Mouse (Mus musculus) CD4-positive, CD25-positive, alpha-beta regulatory T cell, adult 4 months (primary cell): ENCODE results near the gene Cltc. TPM values are rescaled to one million over a fixed set of nuclear protein-coding genes. Genes with fewer than 3 reads are reported as not detected.
"Not testable (repeated sequence)": the region's sequence is repeated elsewhere in the genome, so short reads cannot be mapped to it uniquely, and the experiment has no call there.

Experiments
- ATAC-seq: one replicate; pipeline ENCODE4 v1.8.0; 2017
- polyA plus RNA-seq, 2 experiments: library from polyadenylated mRNA; unstranded; fragments of 100-300 nt; shearing (Covaris generic); gene quantifications; one replicate each; pipeline ENCODE4 v1.2.1; 2017

Gene Cltc
- polyA plus RNA-seq, result 10 to 100 TPM; 80.2 to 87.2 TPM

DNA sequence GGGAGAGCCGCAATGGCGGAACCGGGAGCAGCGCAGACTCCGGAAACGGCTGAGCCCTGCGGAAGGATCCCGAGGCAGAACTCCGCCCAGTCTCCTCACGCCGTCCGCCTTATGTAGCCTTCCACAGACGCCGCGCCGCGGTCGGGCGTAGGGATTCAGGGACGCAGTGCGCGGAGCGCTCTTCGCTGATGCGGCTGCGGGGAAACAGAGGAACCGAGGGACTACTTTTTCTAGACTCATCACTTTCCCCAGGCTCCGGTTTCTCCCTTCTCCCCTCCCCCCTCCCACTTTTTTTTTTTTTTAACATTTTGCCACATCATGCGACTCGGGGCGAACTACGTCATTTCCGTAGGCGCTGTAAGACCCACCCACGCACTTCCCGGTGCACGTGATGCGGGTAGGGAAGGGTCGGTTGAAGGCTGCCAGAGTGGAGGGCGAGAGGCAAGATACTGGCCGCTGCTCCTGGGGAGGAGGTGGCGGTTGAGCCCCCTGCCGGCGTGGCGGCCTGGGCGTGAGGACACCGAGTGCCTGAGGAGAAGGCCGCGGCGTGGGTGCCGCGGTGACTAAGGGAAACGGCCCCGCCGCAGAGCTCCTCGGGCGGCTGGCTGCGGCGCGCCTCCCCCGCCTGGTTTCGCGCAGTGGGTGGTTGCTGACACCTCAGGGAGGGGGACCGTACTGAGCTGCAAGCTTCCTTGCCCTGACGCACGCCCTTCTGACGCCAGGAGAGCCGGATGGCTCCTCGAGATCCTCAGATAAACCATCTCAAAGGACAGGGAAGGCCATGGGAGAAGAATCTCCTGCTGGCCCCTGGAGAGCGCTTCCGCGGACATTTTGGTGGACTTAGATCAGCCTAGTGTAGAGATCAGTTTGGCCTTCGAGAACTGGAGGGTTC, at the start of gene Cltc:
Cltc (minus strand) TSS at position 86 of the 892 bp plus-strand sequence.
- ATAC-seq, result peak; percentile 84

DNA sequence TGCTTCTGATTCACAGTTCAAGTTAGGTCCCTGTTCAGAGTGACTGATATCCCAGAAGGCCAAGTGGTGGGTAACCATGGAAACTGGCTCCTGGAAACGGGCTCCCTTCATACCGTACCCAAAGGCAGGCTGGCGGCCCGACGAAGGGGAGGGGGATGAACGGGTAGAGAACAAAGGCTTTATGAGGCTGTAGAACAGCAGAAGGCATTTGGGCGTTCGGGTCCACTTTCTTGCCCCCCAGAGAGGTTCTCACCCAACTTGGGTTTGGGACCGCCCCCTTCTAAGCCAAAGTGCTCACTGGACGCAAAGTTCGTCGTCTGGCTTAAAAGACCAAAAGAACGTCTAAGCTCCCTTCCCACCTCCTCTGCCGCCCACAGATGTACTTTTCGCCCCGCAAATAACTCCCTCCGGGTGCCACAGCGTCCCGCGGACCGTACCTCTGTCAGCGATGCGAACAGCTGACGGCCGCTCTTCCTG, 49.7 kb upstream of the Cltc start:
- peak; percentile 39 for ATAC-seq

DNA sequence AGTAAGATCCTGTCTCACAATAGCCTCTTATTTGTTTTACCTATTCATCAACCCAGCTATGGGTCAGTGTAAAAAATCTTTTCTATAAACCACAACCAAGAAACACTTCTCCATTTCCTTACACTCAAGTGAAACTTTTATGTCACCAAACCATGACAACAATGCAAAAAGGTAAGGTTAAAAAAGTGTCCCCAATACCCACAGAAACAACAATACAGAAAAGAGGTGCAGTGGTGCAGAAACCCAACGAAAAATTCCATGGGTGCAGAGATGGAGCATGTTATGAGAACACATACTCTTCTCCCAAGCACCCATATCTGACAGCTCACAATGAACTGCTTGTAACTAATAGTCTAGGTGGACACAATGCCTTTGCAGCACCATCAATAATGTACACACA, 36.8 kb upstream of the Cltc start:
- no peak for ATAC-seq

DNA sequence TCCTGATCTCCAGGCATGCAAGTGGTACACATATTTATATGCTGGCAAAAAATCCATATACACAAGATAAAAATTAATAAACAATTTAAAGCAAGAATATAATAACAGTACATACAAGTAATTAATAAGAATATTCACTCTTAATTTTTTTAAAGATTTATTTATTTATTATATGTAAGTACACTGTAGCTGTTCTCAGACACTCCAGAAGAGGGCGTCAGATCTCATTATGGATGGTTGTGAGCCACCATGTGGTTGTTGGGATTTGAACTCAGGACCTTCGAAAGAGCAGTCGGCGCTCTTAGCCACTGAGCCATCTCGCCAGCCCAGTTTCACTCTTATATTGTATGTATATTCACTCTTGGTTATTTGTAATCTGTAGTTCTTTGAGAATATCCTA, 30.1 kb upstream of the Cltc start:
- not testable (repeated sequence) for ATAC-seq

DNA sequence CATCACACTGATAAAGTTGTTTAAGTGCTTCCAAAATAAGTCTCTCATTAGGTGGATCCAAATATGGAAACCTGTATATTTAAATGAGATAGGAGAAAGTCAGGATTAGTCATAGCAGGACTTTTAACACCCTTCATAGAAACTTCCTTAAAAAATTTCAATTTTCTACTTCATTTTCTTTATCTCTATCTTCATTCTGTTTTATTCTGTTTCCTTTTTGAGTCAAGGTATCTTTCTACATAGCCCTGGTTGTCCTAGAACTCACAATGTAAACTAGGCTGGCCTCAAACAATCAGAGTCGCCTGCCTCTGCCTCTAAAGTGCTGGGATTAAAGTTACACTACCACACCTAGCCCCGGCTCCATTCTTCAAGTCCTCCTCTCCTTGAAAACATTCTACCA, 28.4 kb upstream of the Cltc start:
- no peak for ATAC-seq

DNA sequence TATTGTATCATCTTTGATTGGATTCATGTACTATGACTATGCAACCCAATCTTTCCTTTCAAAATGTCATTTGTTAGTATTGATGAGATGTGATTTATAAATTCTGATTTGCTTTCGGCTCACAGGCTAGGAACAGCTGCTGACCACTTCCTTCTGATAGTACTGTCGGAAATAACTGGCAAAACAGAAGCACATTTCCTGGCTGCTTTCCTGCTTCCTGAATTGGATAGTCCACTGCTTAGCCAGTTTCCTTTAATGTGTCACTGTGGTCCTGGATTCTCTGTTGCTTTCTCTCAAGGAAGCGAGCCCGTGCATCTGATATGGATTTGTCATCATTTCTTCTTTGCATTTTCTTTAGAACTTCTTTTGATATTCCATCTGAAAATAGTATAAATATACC, 12.5 kb upstream of the Cltc start:
- ATAC-seq, result no peak

DNA sequence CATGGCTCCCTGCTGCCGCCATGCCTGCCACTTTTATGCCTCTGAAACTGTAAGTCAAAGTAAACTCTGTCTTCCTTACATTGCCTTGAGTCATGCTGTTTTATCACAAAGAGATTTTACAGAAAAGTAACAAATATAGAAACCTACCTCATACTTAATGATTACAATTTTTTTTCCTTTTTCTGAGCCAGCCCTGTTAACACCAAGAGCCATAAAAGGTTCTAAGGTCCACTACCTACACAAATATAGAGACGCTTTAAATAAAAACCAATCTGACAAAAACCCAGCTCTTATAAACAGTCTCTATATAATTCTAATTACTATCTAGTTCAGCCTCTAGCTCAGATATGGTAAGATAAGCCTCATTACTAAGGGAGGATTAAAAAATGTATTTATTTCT, 7.1 kb upstream of the Cltc start:
- no peak for ATAC-seq

DNA sequence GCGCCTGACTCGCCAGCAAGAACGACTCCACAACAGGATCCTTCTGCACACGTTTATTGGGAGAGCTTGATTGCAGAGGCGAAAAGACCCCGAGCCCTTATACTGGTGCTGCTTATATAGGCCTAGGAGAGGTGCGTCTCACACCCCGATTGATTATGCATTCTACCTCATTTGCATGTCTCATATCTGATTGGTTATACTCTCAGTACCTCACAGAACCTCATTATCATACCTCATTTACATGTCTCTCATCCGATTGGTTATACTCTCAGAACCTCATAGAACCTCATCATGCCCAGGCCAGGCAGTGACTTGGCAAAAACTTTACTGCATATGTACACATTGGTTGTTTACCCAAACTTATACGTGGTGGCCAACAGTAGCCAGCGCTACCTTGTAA, 5.8 kb upstream of the Cltc start:
- ATAC-seq, result not testable (repeated sequence)

DNA sequence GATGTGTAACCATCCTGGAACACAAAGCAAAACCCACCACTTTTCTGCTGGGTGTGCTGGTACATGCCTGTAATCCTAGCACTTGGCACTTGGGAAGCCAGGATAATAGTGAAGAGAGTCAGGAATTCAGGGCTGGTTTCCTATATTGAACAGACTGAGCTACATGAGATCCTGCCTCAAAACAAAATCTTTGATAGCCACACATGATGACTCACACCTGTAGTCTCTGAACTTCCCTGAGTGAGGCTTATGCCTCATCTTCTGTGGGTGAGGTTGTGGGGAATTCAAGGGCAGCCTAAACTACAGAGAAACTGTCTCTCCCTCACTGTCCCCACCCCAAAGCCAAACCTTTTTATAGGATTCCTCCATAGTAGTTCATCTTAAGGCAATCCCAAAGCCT, 3.0 kb upstream of the Cltc start:
- no peak for ATAC-seq

DNA sequence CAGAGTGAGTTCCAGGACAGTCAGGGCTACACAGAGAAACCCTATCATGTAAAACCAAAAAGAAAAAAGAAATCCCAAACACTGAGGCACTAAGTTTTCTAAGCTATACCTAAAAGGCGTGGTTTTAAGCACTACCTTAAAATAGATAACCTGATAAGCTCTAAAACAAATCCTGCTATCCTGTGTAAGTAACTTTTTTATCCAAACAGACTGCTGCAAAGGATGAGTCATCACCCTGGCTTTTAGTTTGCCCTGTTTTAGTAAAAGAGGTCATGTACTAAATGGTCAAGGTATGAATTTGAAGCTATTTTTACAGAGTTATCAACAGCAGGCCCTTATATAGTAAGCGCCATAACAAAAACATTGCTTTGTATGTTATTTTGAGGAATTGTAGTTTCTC, 2.5 kb upstream of the Cltc start:
- no peak for ATAC-seq

DNA sequence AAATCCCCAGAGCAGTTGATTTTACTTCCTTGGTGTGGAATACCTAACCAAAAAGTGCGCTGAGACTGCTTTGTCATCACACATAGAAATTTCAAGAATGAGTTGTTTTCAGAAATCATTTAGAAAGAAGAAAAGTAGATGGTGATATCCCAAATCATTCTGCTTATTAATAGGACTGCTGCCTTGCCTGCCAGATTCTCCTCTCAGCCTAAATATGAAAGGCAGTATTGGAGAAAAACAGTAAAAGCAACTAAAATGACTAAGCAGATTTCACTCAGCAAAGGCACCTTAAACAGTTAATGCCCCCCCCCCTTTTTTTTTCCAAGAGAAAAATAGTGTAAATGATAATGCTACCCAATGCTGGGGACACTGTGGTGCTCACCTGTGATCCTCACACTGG, 1.9 kb upstream of the Cltc start:
- no peak for ATAC-seq

DNA sequence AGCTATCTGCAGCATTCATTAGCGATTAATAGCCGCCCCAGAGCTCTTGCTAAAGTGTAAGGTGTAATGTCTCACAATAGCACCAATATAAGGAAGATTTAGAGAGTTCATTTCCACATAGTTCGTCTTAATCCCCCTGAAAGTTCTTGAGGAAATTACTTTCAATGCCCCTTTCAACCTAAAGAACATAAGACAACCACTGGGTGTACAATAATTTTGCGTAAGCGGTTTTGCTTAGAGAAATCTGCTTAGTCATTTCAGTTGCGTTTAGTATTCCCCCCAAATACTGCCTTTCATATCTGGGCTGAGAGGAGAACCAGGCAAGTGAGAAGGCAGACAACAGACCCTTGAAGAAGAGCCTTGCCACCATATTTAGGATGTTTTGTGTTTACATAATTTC, 1.2 kb upstream of the Cltc start:
- no peak for ATAC-seq

DNA sequence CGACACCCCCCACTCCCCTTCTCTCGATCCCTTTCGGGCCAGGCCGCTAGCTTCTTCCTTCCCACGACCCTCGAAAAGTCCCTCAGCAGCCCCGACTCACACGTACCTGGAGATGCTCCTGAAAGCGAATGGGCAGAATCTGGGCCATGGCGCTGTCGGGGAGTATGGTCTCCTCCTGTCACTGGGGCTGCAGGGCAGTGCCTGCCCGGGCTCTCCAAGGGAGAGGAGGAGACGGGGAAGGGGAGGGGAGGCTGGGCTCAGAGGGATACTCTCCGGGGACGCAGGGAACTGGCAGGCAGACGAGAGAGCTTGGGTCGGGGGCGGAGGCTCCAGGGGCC, 254 bp downstream of the Cltc start:
- ATAC-seq, result no peak

DNA sequence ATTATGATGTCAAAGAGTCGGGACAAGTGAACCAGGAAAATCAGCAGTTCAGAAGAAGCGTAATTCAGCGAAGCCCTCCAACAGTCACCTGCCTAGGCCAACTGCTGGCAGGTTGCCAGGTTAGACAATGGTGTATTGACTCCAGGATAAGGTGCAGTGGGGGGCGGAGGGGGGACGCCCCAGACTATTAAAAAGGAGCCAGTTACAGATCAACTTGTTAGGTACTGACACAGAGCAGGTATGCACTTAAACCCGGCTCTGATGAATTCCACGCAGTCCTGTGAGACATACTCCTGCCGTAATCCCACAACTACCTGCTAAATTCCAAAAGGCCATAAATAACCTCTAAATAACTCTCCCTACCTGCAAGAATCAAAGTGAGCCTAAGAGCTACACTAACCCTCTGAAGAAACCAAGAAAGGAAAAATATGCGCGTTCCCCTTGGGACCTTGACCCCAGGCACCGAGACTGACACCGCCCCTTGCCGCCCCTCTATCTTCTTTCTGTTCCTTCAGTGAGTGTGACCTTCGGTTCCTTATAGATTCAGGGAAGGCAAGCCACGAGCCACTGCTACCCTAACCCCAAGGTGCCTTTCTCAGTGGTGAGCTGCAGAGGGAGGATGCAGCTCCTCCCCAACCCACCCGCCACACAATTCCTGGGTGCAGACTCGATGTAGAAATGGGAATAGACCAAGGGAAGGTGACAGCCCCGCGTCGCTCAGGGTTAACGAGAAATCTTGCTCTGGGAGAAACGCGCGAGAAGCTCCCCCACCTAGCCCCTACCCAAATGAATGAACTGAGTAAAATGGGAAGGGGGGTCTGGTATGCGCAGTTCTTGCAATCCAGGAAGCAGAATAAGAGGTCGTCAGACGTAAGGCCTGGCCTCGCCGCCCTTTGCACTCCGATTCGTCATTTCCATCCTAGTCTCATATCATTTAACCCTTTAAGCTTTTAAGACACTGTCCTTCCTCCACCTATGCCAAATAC, 916 bp downstream of the Cltc start:
- peak; percentile 18 for ATAC-seq

DNA sequence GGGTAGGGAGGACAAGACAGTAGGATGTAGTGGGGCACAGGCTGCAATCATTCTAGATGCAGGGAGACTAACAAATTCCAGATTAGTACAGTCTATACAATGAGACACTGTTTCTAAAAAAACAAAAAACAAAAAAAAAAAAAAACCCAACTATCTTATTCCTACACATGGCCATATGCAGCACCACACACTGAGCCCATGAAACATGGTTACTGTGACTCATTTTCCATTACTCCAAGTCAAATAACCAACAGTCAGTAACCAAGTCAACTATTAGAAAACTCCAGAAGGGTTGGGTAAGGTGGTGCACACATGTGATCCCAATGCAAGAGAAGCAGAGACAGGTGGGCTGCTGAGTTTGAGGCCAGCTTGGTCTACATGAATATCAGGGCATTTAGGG, 5.0 kb downstream of the Cltc start:
- ATAC-seq, result no peak

DNA sequence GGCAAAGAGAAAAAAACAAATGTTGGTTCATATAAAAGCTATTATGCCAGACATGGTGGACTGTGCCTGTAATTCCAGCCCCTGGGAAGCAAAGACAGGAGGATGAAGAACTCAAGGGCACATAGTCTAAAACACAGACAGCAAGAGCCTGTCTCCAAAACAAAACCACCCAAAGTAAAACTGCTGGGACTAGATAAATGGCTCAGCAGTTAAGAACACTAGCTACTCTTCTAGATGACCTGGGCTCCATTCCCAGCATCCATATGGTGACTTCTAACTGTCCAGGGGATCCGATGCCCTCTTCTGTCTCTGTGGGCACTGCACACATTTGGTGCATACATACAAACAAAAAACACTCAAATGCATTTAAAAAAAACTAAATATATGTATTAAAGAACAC, 6.4 kb downstream of the Cltc start:
- ATAC-seq, result no peak

DNA sequence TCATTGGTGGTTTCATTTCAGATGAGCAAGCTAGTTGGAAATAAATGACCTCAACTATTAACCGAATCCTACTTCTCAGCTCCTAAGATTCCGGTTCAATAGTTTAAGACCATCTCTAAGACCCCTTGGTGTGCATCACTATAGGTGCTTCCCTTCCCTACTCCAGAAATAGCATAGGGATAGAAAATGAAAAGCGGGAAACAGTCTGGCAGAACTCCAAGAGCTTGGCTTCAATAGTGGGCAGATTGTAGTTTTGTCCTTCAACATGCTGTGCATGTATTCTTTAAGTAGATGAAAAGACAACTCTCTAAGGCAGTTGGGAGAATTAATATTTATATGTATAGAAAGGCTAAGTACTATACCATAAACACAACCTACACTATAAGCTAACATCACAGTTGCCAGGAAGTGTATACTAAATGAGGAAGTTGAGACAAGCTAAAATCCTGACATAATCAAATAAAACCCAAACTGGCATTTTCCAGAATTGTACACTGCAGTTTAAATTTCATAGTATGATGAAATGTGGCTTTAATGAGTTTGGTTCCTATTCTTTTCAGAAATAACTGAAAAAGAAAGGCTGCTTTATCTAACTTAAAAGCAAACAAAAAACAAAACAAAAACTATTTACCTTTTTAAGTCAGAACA, 7.5 kb downstream of the Cltc start:
- no peak for ATAC-seq

DNA sequence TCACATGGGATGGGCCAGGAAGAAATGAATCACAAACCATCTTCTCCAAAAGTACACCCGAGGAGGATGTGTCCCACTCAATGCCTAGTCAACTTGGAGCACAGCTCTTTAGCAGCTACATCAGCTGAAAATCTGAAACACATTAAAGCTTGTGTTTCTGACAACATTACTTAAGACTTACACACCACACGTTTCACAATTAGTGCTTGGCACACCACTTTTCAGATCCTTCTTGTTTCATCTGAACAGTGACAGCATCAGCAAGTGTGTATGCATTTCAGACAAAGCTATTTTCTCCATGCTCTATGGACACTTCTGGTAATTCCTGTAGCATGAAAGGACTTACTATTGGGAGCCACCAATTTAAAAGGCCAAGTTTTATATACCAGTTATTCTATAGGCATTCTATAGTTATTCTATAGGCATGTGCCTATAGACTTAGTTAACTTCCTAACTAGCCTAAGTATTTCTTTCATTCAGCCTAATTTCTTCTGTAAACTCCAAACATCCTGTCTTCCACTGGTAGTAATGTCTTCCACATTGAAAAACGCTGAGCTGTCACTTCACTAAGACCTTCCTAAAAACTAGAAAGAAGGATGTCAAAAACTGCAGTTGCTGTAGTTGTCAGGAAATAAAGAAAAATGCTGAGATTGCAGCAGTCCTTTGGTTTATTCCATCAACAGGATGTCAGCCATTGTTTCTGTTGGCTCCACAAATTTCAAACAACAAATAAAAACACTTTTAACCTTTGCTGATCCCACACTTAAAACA, 11.5 kb downstream of the Cltc start:
- peak; percentile 32 for ATAC-seq

DNA sequence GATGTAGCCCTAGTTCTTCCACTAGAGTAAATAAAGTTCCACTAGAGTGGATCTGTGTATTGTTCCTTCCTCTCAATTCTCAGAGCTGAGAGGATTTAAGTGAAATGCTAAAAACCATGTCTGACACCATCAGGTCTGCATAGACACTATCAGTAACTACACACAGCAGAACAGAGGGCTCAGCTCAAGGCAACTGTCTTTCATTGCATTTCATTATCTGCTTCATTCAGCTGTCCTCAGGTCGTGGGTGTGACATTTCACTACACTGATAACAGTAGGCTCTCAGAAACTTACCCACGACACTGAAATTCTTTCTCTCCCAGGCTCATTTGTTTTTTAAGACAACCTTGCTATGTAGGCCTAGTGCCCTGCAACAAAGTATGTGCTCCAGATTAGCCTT, 14.8 kb downstream of the Cltc start:
- no peak for ATAC-seq

DNA sequence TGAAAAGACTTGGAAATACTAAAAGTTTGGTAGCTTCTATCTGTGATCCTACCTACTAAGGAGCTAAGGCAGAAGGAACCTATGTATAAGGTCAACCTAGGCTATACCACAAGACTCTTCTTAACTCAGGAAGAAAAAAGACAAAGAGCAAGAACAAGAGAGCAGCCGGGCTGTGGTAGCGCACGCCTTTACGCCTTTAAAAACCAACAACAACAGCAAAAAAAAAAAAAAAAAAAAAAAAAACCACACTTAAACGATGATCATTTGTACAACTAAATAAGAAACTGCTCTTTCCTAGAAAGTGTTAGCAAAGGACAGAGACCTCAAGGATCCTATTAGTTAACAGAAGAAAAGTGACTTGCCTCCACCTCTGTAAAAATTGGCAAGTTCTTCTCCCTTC, 15.9 kb downstream of the Cltc start:
- no peak for ATAC-seq

DNA sequence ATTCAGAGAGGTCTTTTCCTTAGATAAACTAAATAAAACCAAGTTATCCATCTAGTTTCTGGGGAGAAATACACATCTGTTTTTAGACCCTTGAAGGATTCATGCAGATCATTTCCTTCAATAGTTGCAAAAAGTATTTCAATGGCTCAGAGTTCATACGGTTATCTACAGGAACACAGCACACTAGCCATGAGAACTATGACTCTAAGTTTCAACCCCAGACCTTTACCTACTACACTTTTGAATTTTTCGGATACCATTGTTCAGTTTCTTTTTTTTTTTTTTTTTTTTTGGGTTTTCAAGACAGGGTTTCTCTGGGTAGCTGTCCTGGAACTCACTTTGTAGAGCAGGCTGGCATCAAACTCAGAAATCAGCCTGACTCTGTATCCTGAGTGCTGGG, 17.9 kb downstream of the Cltc start:
- ATAC-seq, result no peak

DNA sequence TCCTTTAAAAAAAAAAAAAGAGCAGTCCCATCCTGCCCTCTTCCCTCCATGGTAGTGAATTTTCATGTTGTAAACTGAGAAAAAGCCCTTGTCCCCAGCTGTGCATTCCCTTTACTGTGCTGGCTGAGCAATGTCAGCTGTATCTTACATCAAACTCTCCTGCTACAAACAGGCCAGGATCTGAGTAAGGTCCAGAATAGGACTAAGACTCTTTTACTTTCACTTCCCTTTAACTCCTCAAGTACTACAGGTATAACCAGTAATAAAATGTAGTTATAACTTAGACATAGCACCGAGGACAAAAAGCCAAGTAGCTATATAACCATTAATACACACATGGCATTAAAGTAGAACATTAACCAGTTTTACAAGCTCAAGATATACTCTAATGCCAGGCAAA, 18.4 kb downstream of the Cltc start:
- no peak for ATAC-seq
